Mouse (Mus musculus): ENCODE data around the gene Glb1.

Glb1 gene

GRCm38 (mm10) chr9:114442893-114443292 lies 42.0 kb downstream of the Glb1 start:
- no peak for DNase-seq (ENCODE audit: low read depth, low spot score)

GRCm38 (mm10) chr9:114443351-114443750 lies 42.5 kb downstream of the Glb1 start:
- no peak for DNase-seq (ENCODE audit: low read depth, low spot score)

GRCm38 (mm10) chr9:114446887-114447286 lies 46.0 kb downstream of the Glb1 start:
- DNase-seq (ENCODE audit: low read depth, low spot score) = no peak

GRCm38 (mm10) chr9:114448700-114449099 lies 47.8 kb downstream of the Glb1 start:
- no peak for DNase-seq (ENCODE audit: low read depth, low spot score)

GRCm38 (mm10) chr9:114449120-114449754 lies 48.4 kb downstream of the Glb1 start:
- no peak for DNase-seq (ENCODE audit: low read depth, low spot score)

- no peak for DNase-seq (ENCODE audit: low read depth, low spot score)
These were observed 50.7 kb downstream of the Glb1 start for GRCm38 (mm10) chr9:114451615-114452014.

GRCm38 (mm10) chr9:114452418-114452817 lies 51.5 kb downstream of the Glb1 start:
- no peak for DNase-seq (ENCODE audit: low read depth, low spot score)

GRCm38 (mm10) chr9:114455420-114455819 lies 54.5 kb downstream of the Glb1 start:
- DNase-seq (ENCODE audit: low read depth, low spot score) = no peak

- DNase-seq (ENCODE audit: low read depth, low spot score) = no peak
These were observed 57.6 kb downstream of the Glb1 start for GRCm38 (mm10) chr9:114458436-114458835.

- DNase-seq (ENCODE audit: low read depth, low spot score) = no peak
These were observed 61.7 kb downstream of the Glb1 start for GRCm38 (mm10) chr9:114462569-114462968.

- no peak for DNase-seq (ENCODE audit: low read depth, low spot score)
These were observed 64.6 kb downstream of the Glb1 start for GRCm38 (mm10) chr9:114465442-114465841.

- DNase-seq (ENCODE audit: low read depth, low spot score) = no peak
These were observed 66.0 kb downstream of the Glb1 start for GRCm38 (mm10) chr9:114466871-114467270.

- no peak for DNase-seq (ENCODE audit: low read depth, low spot score)
These were observed 67.3 kb downstream of the Glb1 start for GRCm38 (mm10) chr9:114468217-114468616.

GRCm38 (mm10) chr9:114468701-114469100 lies 67.8 kb downstream of the Glb1 start:
- DNase-seq (ENCODE audit: low read depth, low spot score) = no peak

GRCm38 (mm10) chr9:114471892-114472291 lies 71.0 kb downstream of the Glb1 start:
- DNase-seq (ENCODE audit: low read depth, low spot score) = no peak

- DNase-seq (ENCODE audit: low read depth, low spot score) = no peak
These were observed 76.1 kb downstream of the Glb1 start for GRCm38 (mm10) chr9:114477019-114477418.

- no peak for DNase-seq (ENCODE audit: low read depth, low spot score)
These were observed 80.1 kb downstream of the Glb1 start for GRCm38 (mm10) chr9:114480940-114481339.

GRCm38 (mm10) chr9:114484771-114485170 lies 83.9 kb downstream of the Glb1 start:
- no peak for DNase-seq (ENCODE audit: low read depth, low spot score)

GRCm38 (mm10) chr9:114486808-114487207 lies 85.9 kb downstream of the Glb1 start:
- DNase-seq (ENCODE audit: low read depth, low spot score) = no peak

- DNase-seq (ENCODE audit: low read depth, low spot score) = no peak
These were observed 86.8 kb downstream of the Glb1 start for GRCm38 (mm10) chr9:114487481-114488258.

GRCm38 (mm10) chr9:114496469-114496868 lies 95.6 kb downstream of the Glb1 start:
- DNase-seq (ENCODE audit: low read depth, low spot score) = no peak

- DNase-seq (ENCODE audit: low read depth, low spot score) = peak; percentile 83
These were observed 97.3 kb downstream of the Glb1 start for GRCm38 (mm10) chr9:114498218-114498617.
